Mouse (Mus musculus): Measurements from ENCODE around the gene Gemin5.

- TF ChIP-seq CTCF (IDR thresholded peaks at IDR 0.05; ENCODE audit: extremely low read depth, insufficient read length, insufficient replicate concordance, low read depth, low read length) = no peak
- no peak for TF ChIP-seq POLR2A (IDR thresholded peaks at IDR 0.05; ENCODE audit: low read depth, low read length)
These were observed 95.4 kb downstream of the Gemin5 start for GRCm38 (mm10) chr11:58072978-58073377.

Data from small intestine, adult 2 months (tissue).